Mouse (Mus musculus) hindlimb bud, embryonic 11.5 days (tissue): ENCODE data around the gene Gnai3.

Experiments
- DNase-seq: peaks from one replicate; pipeline ENCODE4 v3.0.0-alpha.2; 2012; ENCODE audit warnings: low read depth, low spot score; ENCODE audit errors: extremely low spot score

Gene Gnai3

GRCm38 (mm10) chr3:108164807-108165206 lies 18.9 kb upstream of the Gnai3 start:
- DNase-seq, result no peak

- no peak for DNase-seq
Measured at GRCm38 (mm10) chr3:108164091-108164490, 18.1 kb upstream of the Gnai3 start.

- DNase-seq, result no peak
Measured at GRCm38 (mm10) chr3:108158383-108159037, 12.6 kb upstream of the Gnai3 start.

GRCm38 (mm10) chr3:108154656-108155055 lies 8.7 kb upstream of the Gnai3 start, which contains the start of gene Gpr61:
Gpr61 (minus strand) TSS chr3:108154882.
- no peak for DNase-seq

- no peak for DNase-seq
Measured at GRCm38 (mm10) chr3:108152290-108152689, 6.3 kb upstream of the Gnai3 start.

GRCm38 (mm10) chr3:108147386-108148235 lies 1.7 kb upstream of the Gnai3 start:
- peak; percentile 86 for DNase-seq

GRCm38 (mm10) chr3:108146671-108147070 lies 725 bp upstream of the Gnai3 start:
- DNase-seq, result no peak

- DNase-seq, result no peak
Measured at GRCm38 (mm10) chr3:108140786-108141185, 5.2 kb downstream of the Gnai3 start.

GRCm38 (mm10) chr3:108139113-108139512 lies 6.8 kb downstream of the Gnai3 start:
- DNase-seq, result no peak

- DNase-seq, result no peak
Measured at GRCm38 (mm10) chr3:108134701-108135100, 11.2 kb downstream of the Gnai3 start.

GRCm38 (mm10) chr3:108132484-108132883 lies 13.5 kb downstream of the Gnai3 start:
- DNase-seq, result no peak

GRCm38 (mm10) chr3:108131821-108132220 lies 14.1 kb downstream of the Gnai3 start:
- no peak for DNase-seq

GRCm38 (mm10) chr3:108131216-108131615 lies 14.7 kb downstream of the Gnai3 start:
- DNase-seq, result no peak

GRCm38 (mm10) chr3:108129804-108130203 lies 16.1 kb downstream of the Gnai3 start:
- DNase-seq, result no peak

- DNase-seq, result no peak
Measured at GRCm38 (mm10) chr3:108129367-108129766, 16.6 kb downstream of the Gnai3 start.

- no peak for DNase-seq
Measured at GRCm38 (mm10) chr3:108128520-108128919, 17.4 kb downstream of the Gnai3 start.

- DNase-seq, result no peak
Measured at GRCm38 (mm10) chr3:108126327-108126726, 19.6 kb downstream of the Gnai3 start.

- DNase-seq, result no peak
Measured at GRCm38 (mm10) chr3:108124131-108124530, 21.8 kb downstream of the Gnai3 start.

GRCm38 (mm10) chr3:108123242-108123641 lies 22.7 kb downstream of the Gnai3 start:
- DNase-seq, result no peak

- DNase-seq, result no peak
Measured at GRCm38 (mm10) chr3:108121101-108121500, 24.8 kb downstream of the Gnai3 start.

GRCm38 (mm10) chr3:108117465-108117864 lies 28.5 kb downstream of the Gnai3 start:
- no peak for DNase-seq

GRCm38 (mm10) chr3:108113591-108114289 lies 32.2 kb downstream of the Gnai3 start:
- no peak for DNase-seq
